Mouse (Mus musculus): ENCODE measurements around the gene A930002H24Rik. TPM values are rescaled to one million over a fixed set of nuclear protein-coding genes. Genes with fewer than 3 reads are reported as not detected.

A930002H24Rik gene
- not detected in 4 replicates for total RNA-seq (2023)

GRCm38 (mm10) chr17:63863647-63864149, at the start of gene A930002H24Rik:
TSS of gene A930002H24Rik (minus strand) at chr17:63863791.

GRCm38 (mm10) chr17:63863012-63863630, 470 bp downstream of the A930002H24Rik start, which contains the start of gene Fer:
TSS of gene Fer (plus strand) at chr17:63863062.

Other genes starting within 250 kb of the A930002H24Rik start
- gene Fer, start 729 bp downstream of the A930002H24Rik start, total RNA-seq (2023) = 1.9 to 4.7 TPM (median 2.2 TPM) in 4 replicates

All from B cell, adult 62 days (primary cell).